In the genomic region with DNA sequence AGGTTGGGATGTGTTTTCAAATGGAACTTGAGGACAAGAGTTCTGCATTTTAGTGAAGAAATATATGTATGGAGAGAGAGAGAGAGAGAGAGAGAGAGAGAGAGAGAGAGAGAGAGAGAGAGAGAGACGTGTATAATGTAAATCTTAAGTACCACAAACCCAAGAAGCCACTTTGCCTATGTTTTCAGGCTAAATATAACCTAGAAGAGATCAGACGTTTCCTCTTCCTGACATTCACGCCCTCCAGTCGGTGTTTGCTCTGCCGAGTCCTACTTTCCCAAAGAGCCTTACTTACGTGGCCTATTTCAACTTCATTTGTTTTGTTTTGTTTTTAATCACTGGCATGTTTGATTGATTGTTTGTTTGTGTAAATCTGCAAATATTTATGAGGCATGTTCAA, we compare ENCODE assay signal across 20 mouse cellular contexts. TPM values are rescaled to one million over a fixed set of nuclear protein-coding genes. Genes with fewer than 3 reads are reported as not detected.
DNase-seq lines count a peak whose midpoint lies in the region; ATAC-seq lines count a peak whose summit lies in the region.
"Had no signal": no experiment of that assay in that cellular context is flagged by ENCODE, and none has a peak within 500 bp of the region (broad histone marks: within the 10 kb centered on the region; RNA-seq: fewer than 3 reads in every experiment).

No protein-coding gene starts in this region.

- H3K79me2 ChIP-seq in macrophage (ENCODE audit: inconsistent target): peaks cover 100% of the 10 kb centered on the region

- no peaks in the 10 kb centered on the region for H3K9me3 ChIP-seq in heart, embryonic 10.5 days
- H3K9me3 ChIP-seq in liver, embryonic 11.5 days (ENCODE audit: control insufficient read depth, low read length): no peaks in the 10 kb centered on the region
- no peaks in the 10 kb centered on the region for H3K9me3 ChIP-seq in forebrain, embryonic 12.5 days
- H3K9me3 ChIP-seq: limb, embryonic 13.5 days had no signal

- H3K4me3 ChIP-seq in heart, embryonic 10.5 days: no peak overlapping the region
- no peak overlapping the region for H3K4me3 ChIP-seq in liver, embryonic 11.5 days (ENCODE audit: low read depth, low read length)
- H3K4me3 ChIP-seq in macrophage (ENCODE audit: inconsistent target): no peak overlapping the region
- H3K4me3 ChIP-seq in forebrain, embryonic 12.5 days (replicated peaks): no peak overlapping the region
- H3K4me3 ChIP-seq: limb, embryonic 13.5 days had no signal

- WGBS in heart, embryonic 10.5 days: 9% methylated on average over 6 of the region's 6 CpGs
- 22% methylated on average over 6 of the region's 6 CpGs for WGBS in liver, embryonic 11.5 days
- WGBS in macrophage (ENCODE audit: missing documents): 6% methylated on average over 5 of the region's 6 CpGs
- WGBS in forebrain, embryonic 12.5 days: 82% methylated on average over 6 of the region's 6 CpGs

- H3K27ac ChIP-seq in heart, embryonic 10.5 days: peak overlapping the region; percentile 56
- H3K27ac ChIP-seq in liver, embryonic 11.5 days (ENCODE audit: low read depth, low read length): peak overlapping the region; percentile 59; the same call in 1 of the 2 replicates
- peak overlapping the region; percentile 28; the same call in 1 of the 2 replicates for H3K27ac ChIP-seq in macrophage
- H3K27ac ChIP-seq in forebrain, embryonic 12.5 days: no peak overlapping the region
- H3K27ac ChIP-seq: limb, embryonic 13.5 days had no signal

- DNase-seq in heart, embryonic 10.5 days (ENCODE audit: low spot score): no peak
- no peak for DNase-seq in heart, adult 9 months (ENCODE audit: low spot score in 2 of 2)
- no peak for DNase-seq in liver, embryonic 11.5 days (ENCODE audit: low spot score)
- no peak for DNase-seq in liver
- DNase-seq in cerebellum, postnatal 36 days: no peak
- DNase-seq: cerebellum, adult 11-12 months; cerebellum, postnatal 25 days; heart, postnatal 10 days; kidney, postnatal 14 days; layer of hippocampus, adult 9-11 months; lung, postnatal 14 days; right cerebral cortex, postnatal 25 days; thymus, postnatal 4 days had no signal

- H3K36me3 ChIP-seq in heart, embryonic 10.5 days: no peaks in the 10 kb centered on the region
- H3K36me3 ChIP-seq in liver, embryonic 11.5 days (ENCODE audit: control insufficient read depth, insufficient read depth, low read length): no peaks in the 10 kb centered on the region
- no peaks in the 10 kb centered on the region for H3K36me3 ChIP-seq in macrophage (ENCODE audit: inconsistent target)
- no peaks in the 10 kb centered on the region for H3K36me3 ChIP-seq in forebrain, embryonic 12.5 days (replicated peaks)
- H3K36me3 ChIP-seq: limb, embryonic 13.5 days had no signal

- ATAC-seq in liver, embryonic 11.5 days (replicated peaks; ENCODE audit: low FRiP score): no peak
- peak; percentile 40; the same call in 1 of the 2 replicates for ATAC-seq in erythroblast, adult 5-6 weeks (replicated peaks; ENCODE audit: low FRiP score, poor library complexity, severe bottlenecking)
- no peak for ATAC-seq in forebrain, embryonic 12.5 days (ENCODE audit: low FRiP score)
- ATAC-seq: hindbrain, embryonic 16.5 days; intestine, postnatal 0 days had no signal

- H3K4me1 ChIP-seq in heart, embryonic 10.5 days: peaks cover 23% of the 10 kb centered on the region; the same call in 1 of the 2 replicates
- H3K4me1 ChIP-seq in liver, embryonic 11.5 days (replicated peaks; ENCODE audit: control insufficient read depth, insufficient read depth, low read length): peaks cover 59% of the 10 kb centered on the region
- H3K4me1 ChIP-seq in forebrain, embryonic 12.5 days: no peaks in the 10 kb centered on the region

- H3K27me3 ChIP-seq in heart, embryonic 10.5 days (ENCODE audit: insufficient read depth, poor library complexity, severe bottlenecking): no peaks in the 10 kb centered on the region
- H3K27me3 ChIP-seq in liver, embryonic 11.5 days (replicated peaks; ENCODE audit: control insufficient read depth, insufficient read depth, low read length): no peaks in the 10 kb centered on the region
- H3K27me3 ChIP-seq in forebrain, embryonic 12.5 days: no peaks in the 10 kb centered on the region
- H3K27me3 ChIP-seq: limb, embryonic 13.5 days had no signal

- H3K9ac ChIP-seq in liver, embryonic 11.5 days (ENCODE audit: low read depth, low read length): no peak overlapping the region
- H3K9ac ChIP-seq in forebrain, embryonic 12.5 days: no peak overlapping the region
- H3K9ac ChIP-seq: limb, embryonic 13.5 days had no signal

- H3K4me2 ChIP-seq in liver, embryonic 11.5 days: peak overlapping the region; percentile 48
- no peak overlapping the region for H3K4me2 ChIP-seq in forebrain, embryonic 12.5 days
- H3K4me2 ChIP-seq: limb, embryonic 13.5 days; midbrain, embryonic 11.5 days had no signal

RNA-seq across cellular contexts. Expression of a gene that starts 32.0 kb away (rescaled TPM):
- 9.6 and 12.5 TPM in 2 replicates for polyA plus RNA-seq in heart, embryonic 10.5 days (2016; fragmentation: Nextera tagmentation; extraction: Ambion mirVana)
- polyA plus RNA-seq in liver, embryonic 11.5 days (2014; fragmentation: Nextera tagmentation; extraction: Ambion mirVana): 40.4 and 44.8 TPM in 2 replicates
- 59.4 and 99.9 TPM in 2 replicates for total RNA-seq in erythroblast, adult 5-6 weeks (2015; ENCODE audit: low replicate concordance)
- 60.4 and 93.9 TPM in 2 replicates for total RNA-seq in erythroblast, adult 5-6 weeks (2017; ENCODE audit: low replicate concordance)
- 100 to 1,000 TPM in 21 of 26 experiments, 10 to 100 TPM in 5; 47.4 to 927 (median 240) TPM for total RNA-seq in macrophage (2018; cell fraction: chromatin; rRNA removed)
- 100 to 1,000 TPM in 12 of 26 experiments, 10 to 100 TPM in 14; 18.1 to 317 (median 98.3) TPM for total RNA-seq in macrophage (2018; cell fraction: cytosol; rRNA removed)
- 100 to 1,000 TPM in 22 of 26 experiments, 10 to 100 TPM in 4; 37.5 to 577 (median 218) TPM for total RNA-seq in macrophage (2018; cell fraction: nucleus; rRNA removed)
- polyA plus RNA-seq in macrophage (2018): 13.4 to 69.7 TPM (median 35.1 TPM) in 3 replicates
- polyA plus RNA-seq in forebrain, embryonic 12.5 days (2016; fragmentation: Nextera tagmentation; extraction: Ambion mirVana): 2.3 and 3.2 TPM in 2 replicates
